Mouse (Mus musculus): ENCODE measurements around the gene Ecd.
"Not testable (repeated sequence)": the region's sequence is repeated elsewhere in the genome, so short reads cannot be mapped to it uniquely, and the experiment has no call there.

Gene Ecd

GRCm38 (mm10) chr14:20319420-20319819 is 28.5 kb downstream of the Ecd start:
- peak; percentile 64 for DNase-seq

- no peak for DNase-seq
Measured at GRCm38 (mm10) chr14:20315137-20315536, 32.8 kb downstream of the Ecd start.

- not testable (repeated sequence) for DNase-seq
Measured at GRCm38 (mm10) chr14:20305085-20305484, 42.8 kb downstream of the Ecd start.

GRCm38 (mm10) chr14:20298131-20298530 is 49.8 kb downstream of the Ecd start:
- peak; percentile 22 for DNase-seq

GRCm38 (mm10) chr14:20297616-20298015 is 50.3 kb downstream of the Ecd start:
- no peak for DNase-seq

- no peak for DNase-seq
Measured at GRCm38 (mm10) chr14:20294947-20295346, 53.0 kb downstream of the Ecd start.

GRCm38 (mm10) chr14:20294117-20294892 is 53.6 kb downstream of the Ecd start, which contains the start of gene Nudt13:
Gene Nudt13 (plus strand): TSS chr14:20294697.
- DNase-seq: peak; percentile 83

GRCm38 (mm10) chr14:20291391-20291790 is 56.5 kb downstream of the Ecd start:
- no peak for DNase-seq
